7 mouse cellular contexts compared by ENCODE assay signal in genomic region chr14:33933778-33934317, GRCm38 (mm10).
DNase-seq lines count a peak whose midpoint lies in the region.

No protein-coding gene starts in this region.

- peak; percentile 18 for DNase-seq in thymus, postnatal 14 days
- no peak for DNase-seq in thymus, postnatal 36 days
- peak; percentile 59 for DNase-seq in brain, adult 2 months (ENCODE audit: low read depth, low spot score)
- peak; percentile 54 to 68 for DNase-seq in frontal cortex, postnatal 36 days (ENCODE audit: low spot score in 2 of 2)
- DNase-seq in layer of hippocampus, adult 9-10 months (ENCODE audit: low spot score) = peak; percentile 41
- peak; percentile 58 for DNase-seq in lung, postnatal 36 days
- DNase-seq in spleen, adult 18-20 months = no peak

Comparison
In these comparisons a context has a peak if more than half of its experiments do, and no peak if none do; other contexts are left out.
1. DNase-seq: peak in thymus, postnatal 14 days (single experiment), brain, adult 2 months (single experiment), frontal cortex, postnatal 36 days (2 of 2), layer of hippocampus, adult 9-10 months (single experiment) and lung, postnatal 36 days (single experiment); none in thymus, postnatal 36 days (0 of 2) and spleen, adult 18-20 months (0 of 2).